Mouse (Mus musculus): ENCODE measurements at regions not wholly inside any gene's neighbourhood (a gene's known extent, or its start where the extent isn't known, plus 50 kb on each side); places are given as distances from the start of the nearest gene placed in this dataset.

- Histone ChIP-seq H3K4me3 (ENCODE audit: low read depth, low read length) (no peak overlapping the region), H3K4me1 (ENCODE audit: insufficient read depth) (no peaks in the 10 kb centered on the region), H3K4me2 (ENCODE audit: low read depth, low read length) (no peak overlapping the region), H3K36me3 (replicated peaks; ENCODE audit: insufficient read depth, low read length) (no peaks in the 10 kb centered on the region), H3K27me3 (ENCODE audit: insufficient read depth, low read length) (peaks cover 4% of the 10 kb centered on the region; the same call in 1 of the 2 replicates), H3K27ac (ENCODE audit: low read depth) (no peak overlapping the region), H3K9me3 (ENCODE audit: low read length) (no peaks in the 10 kb centered on the region), H3K9ac (replicated peaks) (no peak overlapping the region)
- TF ChIP-seq CTCF (IDR thresholded peaks at IDR 0.05; ENCODE audit: low read depth) (no peak), EP300 (IDR thresholded peaks at IDR 0.05; ENCODE audit: low read depth) (no peak)
- WGBS (ENCODE audit: insufficient replicate concordance) = 56% methylated on average over 9 of the region's 9 CpGs
- no peak for ATAC-seq
- DNase-seq = no peak
These were observed 119.5 kb upstream of the Tbca start for GRCm38 (mm10) chr13:94669106-94669683.

- Histone ChIP-seq H3K4me2 (ENCODE audit: low read depth, low read length) (no peak overlapping the region), H3K4me1 (ENCODE audit: insufficient read depth) (no peaks in the 10 kb centered on the region), H3K4me3 (ENCODE audit: low read depth, low read length) (no peak overlapping the region), H3K9me3 (ENCODE audit: low read length) (no peaks in the 10 kb centered on the region), H3K9ac (replicated peaks) (no peak overlapping the region), H3K27me3 (ENCODE audit: insufficient read depth, low read length) (peaks cover 4% of the 10 kb centered on the region; the same call in 1 of the 2 replicates), H3K27ac (ENCODE audit: low read depth) (no peak overlapping the region), H3K36me3 (replicated peaks; ENCODE audit: insufficient read depth, low read length) (no peaks in the 10 kb centered on the region)
- 85% methylated on average over 11 of the region's 11 CpGs for WGBS (ENCODE audit: insufficient replicate concordance)
- ATAC-seq = no peak
- TF ChIP-seq EP300 (IDR thresholded peaks at IDR 0.05; ENCODE audit: low read depth) (no peak), CTCF (IDR thresholded peaks at IDR 0.05; ENCODE audit: low read depth) (no peak)
- no peak for DNase-seq
These were observed 118.4 kb upstream of the Tbca start for GRCm38 (mm10) chr13:94670266-94670665.

DNA sequence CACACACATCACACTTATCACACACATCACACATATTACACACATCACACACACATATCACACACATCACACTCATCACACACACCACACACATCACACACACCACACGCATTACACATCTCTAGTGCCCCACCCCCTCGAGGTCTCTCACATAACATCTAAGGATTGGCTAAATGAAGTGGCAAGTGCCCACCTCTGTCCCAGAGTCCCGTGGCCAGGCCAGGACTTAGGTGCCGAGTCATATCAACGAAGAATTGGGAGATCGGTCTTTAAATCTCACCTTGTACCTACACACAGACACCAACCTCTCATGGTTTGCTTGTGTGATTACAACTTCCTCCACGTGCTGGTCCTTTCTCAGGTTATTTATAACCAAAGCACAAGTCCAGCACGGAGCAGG is 117.7 kb upstream of the Tbca start:
- no peak for ATAC-seq
- H3K27ac ChIP-seq (ENCODE audit: low read depth) = no peak overlapping the region
- no peaks in the 10 kb centered on the region for H3K4me1 ChIP-seq (ENCODE audit: insufficient read depth)
- WGBS (ENCODE audit: insufficient replicate concordance) = 71% methylated on average over 8 of the region's 8 CpGs
- no peaks in the 10 kb centered on the region for H3K36me3 ChIP-seq (replicated peaks; ENCODE audit: insufficient read depth, low read length)
- DNase-seq = no peak
- TF ChIP-seq CTCF (IDR thresholded peaks at IDR 0.05; ENCODE audit: low read depth) (no peak), EP300 (IDR thresholded peaks at IDR 0.05; ENCODE audit: low read depth) (no peak)
- no peak overlapping the region for H3K4me3 ChIP-seq (ENCODE audit: low read depth, low read length)
- H3K9me3 ChIP-seq (ENCODE audit: low read length) = no peaks in the 10 kb centered on the region
- H3K9ac ChIP-seq (replicated peaks) = no peak overlapping the region
- peaks cover 4% of the 10 kb centered on the region; the same call in 1 of the 2 replicates for H3K27me3 ChIP-seq (ENCODE audit: insufficient read depth, low read length)
- H3K4me2 ChIP-seq (ENCODE audit: low read depth, low read length) = no peak overlapping the region

GRCm38 (mm10) chr13:94680492-94681168 is 108.1 kb upstream of the Tbca start:
- WGBS (ENCODE audit: insufficient replicate concordance) = 57% methylated on average over 17 of the region's 17 CpGs
- Histone ChIP-seq H3K4me3 (ENCODE audit: low read depth, low read length) (no peak overlapping the region), H3K9me3 (ENCODE audit: low read length) (no peaks in the 10 kb centered on the region), H3K27me3 (ENCODE audit: insufficient read depth, low read length) (no peaks in the 10 kb centered on the region), H3K27ac (ENCODE audit: low read depth) (no peak overlapping the region), H3K4me2 (ENCODE audit: low read depth, low read length) (no peak overlapping the region), H3K9ac (replicated peaks) (no peak overlapping the region), H3K36me3 (replicated peaks; ENCODE audit: insufficient read depth, low read length) (no peaks in the 10 kb centered on the region), H3K4me1 (ENCODE audit: insufficient read depth) (no peaks in the 10 kb centered on the region)
- DNase-seq = no peak
- ATAC-seq = no peak
- TF ChIP-seq EP300 (IDR thresholded peaks at IDR 0.05; ENCODE audit: low read depth) (no peak), CTCF (IDR thresholded peaks at IDR 0.05; ENCODE audit: low read depth) (no peak)

GRCm38 (mm10) chr13:94681606-94682005 is 107.1 kb upstream of the Tbca start:
- H3K4me1 ChIP-seq (ENCODE audit: insufficient read depth) = no peaks in the 10 kb centered on the region
- no peak overlapping the region for H3K4me3 ChIP-seq (ENCODE audit: low read depth, low read length)
- 88% methylated on average over 13 of the region's 13 CpGs for WGBS (ENCODE audit: insufficient replicate concordance)
- H3K36me3 ChIP-seq (replicated peaks; ENCODE audit: insufficient read depth, low read length) = no peaks in the 10 kb centered on the region
- H3K9ac ChIP-seq (replicated peaks) = no peak overlapping the region
- no peak for DNase-seq
- ATAC-seq = no peak
- no peak for TF ChIP-seq EP300 (IDR thresholded peaks at IDR 0.05; ENCODE audit: low read depth)
- no peak for TF ChIP-seq CTCF (IDR thresholded peaks at IDR 0.05; ENCODE audit: low read depth)
- no peaks in the 10 kb centered on the region for H3K9me3 ChIP-seq (ENCODE audit: low read length)
- no peaks in the 10 kb centered on the region for H3K27me3 ChIP-seq (ENCODE audit: insufficient read depth, low read length)
- H3K27ac ChIP-seq (ENCODE audit: low read depth) = no peak overlapping the region
- no peak overlapping the region for H3K4me2 ChIP-seq (ENCODE audit: low read depth, low read length)

GRCm38 (mm10) chr13:94685191-94685590 is 103.5 kb upstream of the Tbca start:
- H3K27ac ChIP-seq (ENCODE audit: low read depth) = no peak overlapping the region
- no peaks in the 10 kb centered on the region for H3K36me3 ChIP-seq (replicated peaks; ENCODE audit: insufficient read depth, low read length)
- H3K4me3 ChIP-seq (ENCODE audit: low read depth, low read length) = no peak overlapping the region
- TF ChIP-seq CTCF (IDR thresholded peaks at IDR 0.05; ENCODE audit: low read depth) (no peak), EP300 (IDR thresholded peaks at IDR 0.05; ENCODE audit: low read depth) (no peak)
- no peaks in the 10 kb centered on the region for H3K27me3 ChIP-seq (ENCODE audit: insufficient read depth, low read length)
- no peaks in the 10 kb centered on the region for H3K9me3 ChIP-seq (ENCODE audit: low read length)
- H3K9ac ChIP-seq (replicated peaks) = no peak overlapping the region
- DNase-seq (no peak), ATAC-seq (no peak)
- H3K4me1 ChIP-seq (ENCODE audit: insufficient read depth) = no peaks in the 10 kb centered on the region
- WGBS (ENCODE audit: insufficient replicate concordance) = 68% methylated on average over 7 of the region's 7 CpGs
- no peak overlapping the region for H3K4me2 ChIP-seq (ENCODE audit: low read depth, low read length)
